Mouse (Mus musculus) mouse trophoblast stem cell (cell line): ENCODE measurements around the gene Itga6.
"Not testable (repeated sequence)": the region's sequence is repeated elsewhere in the genome, so short reads cannot be mapped to it uniquely, and the experiment has no call there.

Experiments used
- in situ Hi-C, 2 experiments: fragments of 300-500 bp; cut with MseI, MboI; formaldehyde crosslinking; loops; 2 replicates in 1 of 2; 3 replicates in 1 of 2; pipeline ENCODE4 v1.15.1; 2025

The Itga6 gene

DNA sequence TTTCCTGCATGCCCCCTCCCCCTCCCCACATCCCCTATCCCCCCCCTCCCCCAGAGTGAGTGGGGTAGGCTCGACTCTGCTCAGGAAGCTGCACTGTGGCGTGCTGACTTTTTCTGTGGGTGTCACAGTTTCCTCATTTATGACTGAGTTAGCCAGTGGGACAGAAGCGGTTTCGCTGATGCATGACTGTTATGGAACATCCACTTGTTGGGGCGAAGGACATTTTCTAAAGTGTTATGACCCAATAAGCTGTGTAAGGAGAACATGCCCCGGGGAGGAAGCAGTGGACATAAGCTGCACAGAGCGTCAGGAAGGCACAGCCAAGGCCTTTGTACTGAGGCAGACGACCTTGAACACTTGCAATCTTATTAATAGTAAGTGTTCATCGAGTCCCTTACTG is 97.9 kb downstream of the Itga6 start:
- in situ Hi-C loops = no loop called here

DNA sequence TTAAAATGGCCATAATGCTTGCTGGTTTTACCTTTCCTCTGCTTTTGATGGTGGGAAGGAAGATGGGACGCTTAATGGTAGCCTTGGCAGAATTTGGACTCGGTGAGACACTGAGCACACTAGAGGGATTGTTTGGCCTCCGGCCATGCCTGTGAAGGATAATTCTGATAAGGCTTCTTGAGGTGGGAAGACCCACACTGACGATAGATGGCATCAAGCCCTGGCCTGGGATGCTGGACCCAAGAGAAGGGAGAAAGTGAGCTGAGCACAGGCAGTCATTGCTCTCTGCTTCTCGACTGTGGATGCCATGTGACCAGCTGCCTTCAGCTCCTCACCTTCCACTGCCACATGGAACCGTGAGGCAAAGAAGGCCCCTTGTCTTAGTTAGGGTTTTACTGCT is 99.5 kb downstream of the Itga6 start:
- in situ Hi-C loops = no loop called here

DNA sequence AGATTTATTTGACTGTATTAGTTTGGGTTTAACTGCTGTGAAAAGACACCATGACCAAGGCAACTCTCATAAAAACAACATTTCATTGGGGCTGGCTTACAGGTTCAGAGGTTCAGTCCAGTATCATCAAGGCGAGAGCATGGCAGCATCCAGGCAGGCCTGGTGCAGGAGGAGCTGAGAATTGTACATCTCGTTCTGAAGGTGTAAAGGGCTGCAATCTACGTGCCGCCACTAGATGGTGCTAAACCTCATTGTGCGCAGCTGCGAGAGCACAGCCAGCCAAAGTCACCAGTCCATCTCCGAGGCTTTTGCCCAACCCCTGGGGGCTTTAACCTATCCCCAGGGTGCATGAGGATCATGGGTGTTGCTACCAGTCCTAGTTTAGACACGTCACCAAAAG is 106.7 kb downstream of the Itga6 start:
- in situ Hi-C loops = not testable (repeated sequence)

DNA sequence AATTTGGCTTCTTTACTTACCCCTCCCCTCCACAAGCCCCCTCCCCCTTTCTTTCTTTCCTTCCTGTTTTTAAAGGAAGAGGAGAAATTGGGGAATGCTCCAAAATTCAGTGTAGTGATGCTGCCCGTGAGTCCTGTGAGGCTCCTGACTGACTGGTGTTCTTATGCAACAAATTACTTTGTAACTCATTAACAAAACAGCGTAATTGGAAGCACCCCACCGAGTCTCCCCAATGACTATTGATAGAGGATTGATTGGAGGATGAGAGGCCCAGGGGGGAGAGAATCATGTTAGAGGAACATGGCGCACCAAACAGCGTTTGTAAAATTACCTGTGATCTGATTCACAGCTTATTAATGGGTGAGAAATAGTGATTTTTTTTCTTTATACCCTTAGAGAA is 109.7 kb downstream of the Itga6 start:
- in situ Hi-C loops = no loop called here

DNA sequence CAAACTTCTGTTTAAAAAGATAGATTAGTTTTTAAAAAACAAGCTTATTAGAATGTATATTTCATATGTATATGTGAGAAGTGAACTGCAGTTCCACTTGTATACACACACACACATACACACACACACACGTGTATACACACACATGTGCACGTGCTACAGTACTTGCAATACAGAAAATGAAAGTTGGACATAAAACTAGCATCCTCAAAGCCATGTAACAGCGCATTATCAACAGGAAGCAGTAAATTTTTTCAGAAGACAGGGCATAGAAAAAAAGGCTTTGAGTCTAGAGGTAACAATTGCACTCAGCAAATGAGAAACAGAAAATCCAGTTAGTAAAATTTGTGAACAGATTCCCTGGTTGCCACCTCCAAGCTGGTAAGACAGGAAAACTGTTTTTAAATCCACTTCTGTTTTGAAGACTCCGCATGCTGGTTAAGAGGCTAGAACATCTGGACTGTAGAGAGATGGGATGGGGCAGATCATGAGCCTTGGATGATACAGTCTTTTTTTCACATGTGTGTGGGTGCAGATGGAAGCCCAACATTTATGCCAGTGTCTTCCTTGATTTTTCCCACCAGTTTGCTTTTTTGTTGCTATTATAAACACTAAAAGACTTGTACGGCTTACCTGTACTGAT is 118.2 kb downstream of the Itga6 start:
- in situ Hi-C loops = no loop called here

DNA sequence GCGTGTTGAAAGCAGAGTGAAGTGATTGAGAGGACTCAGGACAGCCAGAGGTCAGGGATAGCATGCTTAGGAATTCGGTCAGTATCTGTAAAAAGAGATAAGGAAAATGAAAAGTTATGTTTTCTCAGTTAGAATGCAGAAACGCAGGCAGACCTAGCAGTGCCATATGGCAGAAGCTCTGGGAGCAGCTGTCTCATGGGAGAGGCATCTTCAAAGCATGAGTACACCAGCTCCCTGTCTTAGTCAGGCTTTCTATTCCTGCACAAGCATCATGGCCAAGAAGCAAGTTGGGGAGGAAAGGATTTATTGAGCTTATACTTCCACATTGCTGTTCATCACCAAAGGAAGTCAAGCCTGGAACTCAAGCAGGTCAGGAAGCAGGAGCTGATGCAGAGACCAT is 119.6 kb downstream of the Itga6 start:
- in situ Hi-C loops = no loop called here

DNA sequence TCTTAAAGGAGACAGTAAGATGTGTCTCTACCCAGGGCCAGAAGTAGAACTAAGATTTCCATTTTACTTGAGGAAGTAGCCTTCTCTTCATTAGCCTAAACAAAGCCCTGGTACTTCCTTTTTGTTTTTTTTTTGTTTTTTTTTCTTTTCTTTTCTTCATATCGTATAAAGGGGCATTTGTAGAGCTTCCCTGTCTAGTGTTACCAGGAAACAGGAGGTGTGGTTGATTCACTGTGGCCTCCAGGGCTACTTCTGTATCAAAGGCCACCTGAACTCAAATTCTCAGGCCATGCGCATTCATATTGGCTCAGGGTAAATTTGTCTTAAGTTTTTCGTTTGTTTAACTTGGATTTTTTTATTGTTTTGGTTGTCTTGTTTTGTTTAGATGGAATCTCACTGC is 120.5 kb downstream of the Itga6 start:
- in situ Hi-C loops = no loop called here

DNA sequence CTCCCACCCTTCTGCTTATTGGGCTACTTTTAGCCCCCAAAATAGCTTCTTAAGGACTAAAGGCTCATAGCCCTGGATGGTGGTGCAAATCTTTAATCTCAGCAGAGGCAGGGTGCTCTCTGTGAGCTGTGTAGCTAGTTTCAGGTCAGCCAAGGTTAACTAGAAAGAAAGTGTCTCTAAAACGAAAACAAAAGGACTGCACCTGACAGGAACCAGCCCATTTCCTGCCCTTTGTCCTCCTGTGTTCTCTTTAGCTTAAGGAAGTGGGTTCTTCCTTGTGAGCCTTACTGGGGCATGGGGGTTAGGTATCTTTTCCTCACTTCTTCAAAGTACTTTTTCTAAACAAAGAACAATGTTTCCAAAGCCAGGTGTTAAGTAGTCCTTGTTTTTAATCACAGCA is 121.1 kb downstream of the Itga6 start:
- in situ Hi-C loops = no loop called here

DNA sequence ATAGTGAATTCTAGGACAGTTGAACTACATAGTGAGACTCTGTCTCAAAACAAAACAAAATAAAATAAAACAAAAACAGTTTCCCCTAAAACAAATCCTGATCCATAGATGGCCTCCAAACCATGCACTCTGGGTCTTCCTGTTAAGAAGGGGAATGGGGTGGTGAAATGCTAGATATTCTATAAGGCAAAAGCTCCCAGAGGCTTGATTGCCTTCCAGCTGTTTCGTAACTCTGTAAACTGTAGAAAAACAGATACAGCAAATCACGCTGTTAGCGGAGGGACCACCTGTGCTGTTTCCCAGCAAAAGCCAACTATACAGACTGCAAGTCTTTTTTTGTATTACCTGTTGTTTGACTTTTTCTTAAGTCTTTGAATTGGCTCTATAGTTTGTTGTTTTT is 121.6 kb downstream of the Itga6 start:
- in situ Hi-C loops = no loop called here

DNA sequence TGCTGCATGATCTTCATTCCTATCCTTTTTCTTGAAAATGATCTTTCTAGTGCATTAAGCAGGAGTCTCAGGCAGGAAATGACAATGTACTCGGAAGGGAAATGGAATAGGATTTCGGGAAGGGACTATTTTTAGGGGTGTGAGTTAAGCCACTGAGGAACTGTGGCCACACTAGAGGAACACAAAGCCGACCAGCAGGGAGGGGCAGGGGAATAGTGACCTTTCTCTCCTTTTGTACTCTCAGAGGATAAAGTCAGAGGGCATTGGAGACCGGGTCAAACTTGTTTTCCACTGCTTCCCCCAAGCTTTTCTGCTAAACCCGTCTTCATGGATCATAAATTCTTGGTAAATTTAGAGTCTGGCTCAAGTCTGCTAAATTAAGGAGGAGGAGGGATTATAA is 122.1 kb downstream of the Itga6 start:
- in situ Hi-C loops = no loop called here

DNA sequence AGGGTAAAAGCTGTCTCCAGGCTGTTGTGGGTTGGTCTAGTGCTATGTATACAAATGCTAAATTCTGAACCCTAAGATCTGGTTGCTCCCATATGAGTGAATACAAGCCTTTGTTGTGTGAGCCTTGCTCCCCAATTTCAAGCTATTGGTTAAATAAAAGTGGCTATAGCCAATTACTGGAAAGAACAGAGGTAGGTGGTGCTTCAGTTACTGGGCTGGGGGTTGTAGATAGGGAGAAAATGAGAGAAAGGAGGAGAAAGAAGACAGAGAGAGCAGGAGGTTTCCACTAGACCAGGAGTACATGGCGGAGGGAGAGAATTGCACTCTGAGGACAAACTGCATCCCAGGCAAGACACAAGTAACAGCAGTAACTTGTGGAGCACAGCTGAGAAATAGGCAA is 122.8 kb downstream of the Itga6 start:
- in situ Hi-C loops = no loop called here

DNA sequence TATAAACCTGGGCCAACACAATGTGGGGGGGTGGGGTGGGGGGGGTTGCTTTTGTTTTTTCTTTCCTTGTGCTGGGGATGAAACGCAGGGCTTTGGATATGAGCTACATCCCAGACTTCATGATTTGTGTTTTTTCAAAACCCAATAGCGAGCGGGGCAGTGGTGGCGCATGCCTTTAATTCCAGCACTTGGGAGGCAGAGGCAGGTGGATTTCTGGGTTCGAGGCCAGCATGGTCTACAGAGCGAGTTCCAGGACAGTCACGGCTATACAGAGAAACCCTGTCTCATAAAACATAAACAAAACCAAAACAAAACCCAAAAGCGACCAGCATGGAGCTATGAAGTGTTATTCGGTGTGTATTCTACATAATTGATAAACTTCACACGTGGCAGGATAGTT is 126.7 kb downstream of the Itga6 start:
- in situ Hi-C loops = no loop called here

DNA sequence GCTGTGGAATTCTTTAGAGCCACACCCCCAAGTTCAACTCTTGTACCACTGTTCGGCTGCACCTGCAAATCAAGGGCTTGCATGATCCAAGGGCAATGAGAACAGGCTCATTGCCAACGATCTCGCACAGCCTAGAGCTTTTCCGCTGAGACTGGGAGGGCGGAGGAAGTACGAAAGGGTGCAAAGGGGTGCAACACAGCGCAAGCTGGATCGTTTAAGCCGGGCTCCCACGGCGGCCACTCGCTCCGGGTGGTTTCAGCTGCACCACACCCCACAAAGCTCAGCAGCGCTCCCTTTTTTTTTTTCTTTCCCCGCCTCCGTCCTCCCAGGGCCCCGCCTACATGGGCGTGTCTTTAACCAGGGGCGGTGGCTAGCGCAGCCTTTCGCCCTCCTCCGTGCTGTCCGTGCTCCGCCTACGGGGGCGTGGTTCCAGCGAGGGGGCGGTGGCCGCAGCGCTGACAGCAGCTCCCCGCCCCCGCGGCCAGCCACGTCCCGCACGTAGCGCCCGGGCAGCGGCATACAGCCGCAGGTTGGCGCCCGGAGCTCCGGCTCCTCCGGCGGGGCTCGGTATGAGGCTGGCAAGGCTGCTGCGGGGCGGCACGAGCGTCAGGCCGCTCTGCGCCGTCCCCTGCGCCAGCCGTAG is 127.5 kb downstream of the Itga6 start, which contains the start of gene Pdk1:
Gene Pdk1, plus strand, starts transcription at position 424 of the 643 bp plus-strand sequence.
- in situ Hi-C loops = no loop called here

DNA sequence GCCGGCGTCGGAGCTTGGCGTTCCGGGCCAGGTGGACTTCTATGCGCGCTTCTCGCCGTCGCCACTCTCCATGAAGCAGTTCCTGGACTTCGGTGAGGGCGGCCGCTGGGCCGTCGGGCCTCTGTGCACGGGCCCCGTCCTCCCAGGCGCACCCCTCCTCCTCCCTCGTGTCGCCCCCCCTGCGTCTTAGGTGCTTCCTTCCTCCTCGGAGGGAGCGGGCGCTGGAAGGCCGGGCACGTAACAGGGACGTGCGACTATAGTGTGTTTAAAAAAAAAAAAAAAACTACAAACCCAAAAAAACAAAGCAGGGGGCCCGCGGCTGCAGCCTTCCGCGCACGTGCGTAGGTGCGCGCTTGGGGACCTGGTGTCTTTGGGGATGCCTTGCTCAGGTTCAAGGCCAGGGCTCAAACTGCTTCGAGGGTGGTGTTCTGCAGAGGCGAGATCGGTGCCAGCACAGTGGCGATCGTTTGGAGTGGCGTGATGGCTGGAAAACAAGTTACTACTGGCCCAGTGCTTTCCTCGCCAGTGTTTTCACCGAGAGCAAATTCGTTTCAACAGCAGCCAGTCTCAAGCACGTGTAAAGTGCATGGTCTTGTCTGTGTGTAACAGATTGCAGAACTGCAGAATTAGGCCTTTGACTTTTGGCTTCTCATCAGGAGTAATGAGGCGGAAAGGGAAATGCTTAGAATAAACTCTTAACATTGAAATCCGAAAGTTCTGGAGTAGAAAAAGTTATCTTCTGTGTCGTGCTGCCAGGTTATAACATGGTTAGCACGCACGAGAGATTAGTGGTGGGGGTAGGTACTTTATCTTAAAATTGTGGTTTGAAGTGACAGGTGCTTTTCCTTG is 128.3 kb downstream of the Itga6 start:
- in situ Hi-C loops = no loop called here

DNA sequence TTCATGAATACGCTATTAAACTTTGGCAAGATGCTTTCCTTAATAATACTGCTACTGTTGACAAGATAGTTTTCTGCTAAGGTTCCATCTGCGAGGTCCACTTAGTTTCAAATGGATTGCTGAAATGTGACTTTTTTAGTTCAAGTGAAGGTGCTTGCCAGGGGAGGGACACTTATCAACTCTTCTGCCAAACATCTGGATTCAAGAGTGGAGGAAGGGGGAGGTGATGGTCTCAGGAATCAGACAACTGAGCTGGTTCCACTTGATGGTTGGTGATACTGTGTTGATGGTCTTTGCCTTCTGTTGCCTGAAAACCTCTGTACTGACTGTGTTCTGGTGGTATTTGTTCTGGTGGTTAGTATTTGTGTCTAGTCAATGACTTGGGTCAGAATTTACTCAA is 129.0 kb downstream of the Itga6 start:
- in situ Hi-C loops = no loop called here

DNA sequence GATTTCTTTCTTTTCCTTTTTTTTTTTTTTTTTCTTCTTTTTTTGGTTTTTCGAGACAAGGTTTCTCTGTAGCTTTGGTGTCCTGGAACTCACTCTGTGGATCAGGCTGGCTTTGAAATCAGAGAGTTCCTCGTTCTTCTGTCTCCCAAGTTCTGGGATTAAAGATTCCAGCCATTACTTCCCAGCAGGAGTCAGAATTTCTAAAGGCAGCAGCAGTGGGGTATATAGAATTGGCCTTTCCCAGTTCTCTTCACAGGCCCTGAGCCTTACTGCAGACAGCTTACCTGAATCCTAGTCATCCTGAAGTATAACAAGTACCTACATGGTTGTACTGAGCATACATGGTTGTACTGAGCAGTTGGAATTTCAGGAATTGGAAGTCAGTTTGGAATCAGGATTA is 129.4 kb downstream of the Itga6 start:
- in situ Hi-C loops = no loop called here

DNA sequence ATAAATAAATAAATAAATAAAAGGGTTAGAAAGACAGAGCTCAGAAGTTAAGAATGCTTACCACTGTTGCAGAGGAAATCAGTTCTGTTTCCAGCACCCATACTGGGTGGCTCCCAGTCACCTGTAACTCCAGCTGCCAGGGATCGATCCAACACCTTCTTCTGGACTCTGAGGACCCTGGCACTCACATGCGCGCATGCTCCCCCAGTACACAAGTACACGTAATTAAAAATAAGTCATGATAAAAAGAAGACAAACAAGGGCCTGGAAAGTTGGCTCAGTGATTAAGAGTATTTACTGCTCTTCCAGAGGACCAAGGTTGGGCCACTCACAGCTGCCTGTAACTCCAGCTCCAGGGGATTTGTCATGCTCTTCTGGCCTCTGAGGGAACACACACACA is 132.4 kb downstream of the Itga6 start:
- in situ Hi-C loops = no loop called here

DNA sequence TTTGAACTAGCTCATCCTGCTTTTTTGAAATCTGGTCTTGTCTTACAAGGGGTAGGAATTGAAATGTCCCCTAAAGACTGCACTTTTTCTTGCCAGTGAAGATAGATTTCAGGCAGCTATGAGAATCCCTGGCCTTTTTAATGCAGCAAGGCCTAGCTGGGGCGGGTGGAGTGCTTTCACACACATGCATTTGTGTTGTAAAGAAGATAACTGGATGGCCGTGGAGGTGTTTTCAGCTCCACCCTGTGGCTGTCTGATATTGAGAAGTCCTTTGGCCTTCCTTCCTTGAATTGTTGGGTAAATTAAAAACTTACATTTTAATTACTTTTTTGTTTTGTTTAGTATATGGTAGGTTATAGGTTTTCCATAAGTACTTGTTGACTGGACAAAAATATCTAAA is 133.0 kb downstream of the Itga6 start:
- in situ Hi-C loops = no loop called here

DNA sequence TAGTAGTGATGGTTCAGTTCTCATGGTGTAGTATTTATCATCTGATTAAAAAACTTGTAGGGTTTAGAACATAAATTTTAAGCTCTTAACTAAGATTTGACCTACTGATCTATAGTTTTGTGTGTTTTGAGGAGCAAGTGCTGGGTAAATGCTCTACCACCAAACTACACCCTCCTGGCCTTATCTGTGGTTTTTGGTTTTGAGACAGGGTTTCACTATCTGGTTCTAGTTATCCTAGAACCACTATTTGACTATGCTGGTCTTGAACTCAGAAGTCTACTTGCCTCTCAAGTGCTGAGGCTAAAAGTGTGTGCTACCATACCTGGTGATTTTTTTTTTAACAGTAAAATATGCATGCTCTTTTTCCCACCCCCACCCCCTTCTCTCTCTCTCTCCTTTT is 133.5 kb downstream of the Itga6 start:
- in situ Hi-C loops = no loop called here

DNA sequence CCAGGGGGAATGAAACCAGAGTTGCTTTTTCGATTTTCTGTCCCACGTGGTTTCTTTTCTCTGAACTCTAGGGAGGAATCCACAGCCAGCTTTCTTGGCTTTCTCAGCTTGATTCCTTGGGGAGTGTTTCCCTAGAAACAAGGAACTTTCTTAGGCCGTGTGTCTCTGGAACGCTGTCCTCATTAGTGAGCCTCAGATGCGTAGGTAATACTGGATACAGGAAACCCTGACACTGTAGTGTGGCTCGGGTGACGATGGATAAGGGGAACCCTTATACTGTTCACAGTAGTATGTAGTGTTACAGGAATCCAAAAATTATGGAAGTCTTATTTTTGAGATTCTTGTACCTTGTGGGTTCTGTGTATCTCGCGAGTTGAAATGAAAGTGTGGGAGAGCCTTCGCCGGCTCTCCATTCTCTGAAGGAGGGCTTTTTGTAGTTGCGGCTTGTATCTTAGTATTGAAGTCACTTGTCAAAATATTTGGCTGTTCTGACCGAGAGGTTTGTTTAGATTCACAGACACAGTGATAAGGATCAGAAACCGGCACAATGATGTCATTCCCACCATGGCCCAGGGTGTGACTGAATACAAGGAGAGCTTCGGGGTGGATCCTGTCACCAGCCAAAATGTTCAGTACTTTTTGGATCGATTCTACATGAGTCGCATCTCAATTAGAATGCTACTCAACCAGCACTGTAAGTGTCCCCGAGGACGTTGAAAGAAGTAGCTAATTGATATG is 137.7 kb downstream of the Itga6 start:
- in situ Hi-C loops = no loop called here

DNA sequence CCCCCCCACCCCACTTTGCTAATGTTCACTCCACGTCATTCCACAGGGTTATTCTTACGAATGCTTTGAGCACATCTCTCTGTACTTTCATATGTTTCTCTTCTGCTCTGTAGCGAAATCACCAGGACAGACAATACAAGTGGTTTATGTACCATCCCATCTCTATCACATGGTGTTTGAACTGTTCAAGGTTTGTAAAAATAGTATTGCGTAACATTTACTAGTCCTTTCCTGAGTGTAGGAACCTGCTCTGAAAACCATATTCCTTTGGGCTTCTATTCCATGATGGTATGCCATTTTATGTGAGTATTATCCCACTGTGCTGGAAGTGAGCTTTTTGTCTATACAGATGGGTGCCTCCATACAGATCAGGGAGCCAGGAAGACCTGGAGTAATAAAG is 141.9 kb downstream of the Itga6 start:
- in situ Hi-C loops = no loop called here

DNA sequence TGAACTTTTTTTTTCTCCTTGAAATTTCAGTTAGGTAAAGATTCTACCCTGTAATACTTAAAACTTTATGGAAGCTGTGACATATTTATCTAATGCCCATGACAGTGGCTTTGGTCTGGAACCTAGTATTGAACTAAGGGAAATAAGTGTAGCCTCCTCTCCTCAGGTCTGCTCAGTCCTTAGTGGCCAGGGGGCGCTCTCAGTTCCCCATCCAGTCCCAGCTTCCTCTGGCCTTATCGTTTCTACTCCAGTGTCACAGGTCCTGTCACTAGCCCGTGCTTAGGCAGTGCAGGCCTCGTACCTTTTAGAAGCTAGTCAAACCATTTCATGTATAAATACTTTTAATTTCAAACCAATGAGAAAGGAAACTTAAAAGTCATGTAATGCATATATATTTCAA is 143.0 kb downstream of the Itga6 start:
- in situ Hi-C loops = no loop called here
